Mouse (Mus musculus): Measurements from ENCODE around the gene Uqcc3. TPM values are rescaled to one million over a fixed set of nuclear protein-coding genes. Genes with fewer than 3 reads are reported as not detected.
A peak's percentile ranks its signal among the peaks of the same experiment; 100 is the strongest.

Gene Uqcc3
- polyA plus RNA-seq, 1 experiment from 2014 or later = 64.7 TPM

- Histone ChIP-seq H3K27ac (no peak overlapping the region), H3K36me3 (no peaks in the 10 kb centered on the region), H3K4me2 (replicated peaks) (no peak overlapping the region), H3K9ac (no peak overlapping the region), H3K4me3 (no peak overlapping the region), H3K9me3 (replicated peaks) (no peaks in the 10 kb centered on the region), H3K27me3 (no peaks in the 10 kb centered on the region), H3K4me1 (no peaks in the 10 kb centered on the region)
- WGBS = 80% methylated on average over 6 of the region's 6 CpGs
- ATAC-seq (ENCODE audit: low FRiP score) = no peak
These were observed 16.5 kb downstream of the Uqcc3 start for GRCm38 (mm10) chr19:8864265-8864664.

- Histone ChIP-seq H3K27ac (no peak overlapping the region), H3K36me3 (no peaks in the 10 kb centered on the region), H3K9ac (no peak overlapping the region), H3K4me1 (no peaks in the 10 kb centered on the region), H3K4me3 (no peak overlapping the region), H3K27me3 (no peaks in the 10 kb centered on the region), H3K4me2 (replicated peaks) (no peak overlapping the region), H3K9me3 (replicated peaks) (no peaks in the 10 kb centered on the region)
- ATAC-seq (ENCODE audit: low FRiP score) = no peak
- 30% methylated on average over 1 of the region's 1 CpGs for WGBS
These were observed 21.7 kb downstream of the Uqcc3 start for GRCm38 (mm10) chr19:8859018-8859417.

GRCm38 (mm10) chr19:8857689-8858088, 23.0 kb downstream of the Uqcc3 start:
- ATAC-seq (ENCODE audit: low FRiP score) = no peak
- WGBS = 38% methylated on average over 4 of the region's 4 CpGs
- Histone ChIP-seq H3K9ac (no peak overlapping the region), H3K9me3 (replicated peaks) (no peaks in the 10 kb centered on the region), H3K4me1 (no peaks in the 10 kb centered on the region), H3K27ac (no peak overlapping the region), H3K4me3 (no peak overlapping the region), H3K4me2 (replicated peaks) (no peak overlapping the region), H3K36me3 (no peaks in the 10 kb centered on the region), H3K27me3 (no peaks in the 10 kb centered on the region)

GRCm38 (mm10) chr19:8853117-8853516, 27.6 kb downstream of the Uqcc3 start:
- Histone ChIP-seq H3K36me3 (peaks cover 8% of the 10 kb centered on the region), H3K4me2 (replicated peaks) (no peak overlapping the region), H3K4me1 (no peaks in the 10 kb centered on the region), H3K27me3 (no peaks in the 10 kb centered on the region), H3K27ac (no peak overlapping the region), H3K9me3 (replicated peaks) (no peaks in the 10 kb centered on the region), H3K4me3 (no peak overlapping the region), H3K9ac (no peak overlapping the region)
- no peak for ATAC-seq (ENCODE audit: low FRiP score)
- 83% methylated on average over 3 of the region's 3 CpGs for WGBS

- Histone ChIP-seq H3K4me2 (replicated peaks) (no peak overlapping the region), H3K36me3 (peaks cover 15% of the 10 kb centered on the region), H3K27ac (no peak overlapping the region), H3K4me3 (no peak overlapping the region), H3K4me1 (no peaks in the 10 kb centered on the region), H3K27me3 (no peaks in the 10 kb centered on the region), H3K9me3 (replicated peaks) (no peaks in the 10 kb centered on the region), H3K9ac (no peak overlapping the region)
- WGBS = 67% methylated on average over 10 of the region's 10 CpGs
- no peak for ATAC-seq (ENCODE audit: low FRiP score)
These were observed 28.3 kb downstream of the Uqcc3 start for GRCm38 (mm10) chr19:8852236-8852928.

GRCm38 (mm10) chr19:8851639-8852038, 29.1 kb downstream of the Uqcc3 start:
- H3K36me3 ChIP-seq = peaks cover 22% of the 10 kb centered on the region
- ATAC-seq (ENCODE audit: low FRiP score) = no peak
- H3K9ac ChIP-seq = no peak overlapping the region
- 48% methylated on average over 7 of the region's 7 CpGs for WGBS
- no peak overlapping the region for H3K4me3 ChIP-seq
- H3K4me1 ChIP-seq = no peaks in the 10 kb centered on the region
- H3K27ac ChIP-seq = no peak overlapping the region
- H3K4me2 ChIP-seq (replicated peaks) = no peak overlapping the region
- H3K27me3 ChIP-seq = no peaks in the 10 kb centered on the region
- H3K9me3 ChIP-seq (replicated peaks) = no peaks in the 10 kb centered on the region

- peak within 1 kb of the TSS; percentile 27; the same call in 1 of the 2 replicates for H3K9ac ChIP-seq
- no peak for ATAC-seq (ENCODE audit: low FRiP score)
- no peak within 1 kb of the TSS for H3K4me2 ChIP-seq (replicated peaks)
- H3K27me3 ChIP-seq = no peaks in the 10 kb centered on the region
- no peaks in the 10 kb centered on the region for H3K4me1 ChIP-seq
- 29% methylated on average over 7 of the region's 7 CpGs for WGBS
- H3K36me3 ChIP-seq = peaks cover 34% of the 10 kb centered on the region
- no peak within 1 kb of the TSS for H3K4me3 ChIP-seq
- H3K9me3 ChIP-seq (replicated peaks) = no peaks in the 10 kb centered on the region
- H3K27ac ChIP-seq = 0 out of 2 replicates have a peak within 1 kb of the TSS, but pooled peaks have one; percentile 5
These were observed 30.3 kb downstream of the Uqcc3 start, which contains the start of gene Lrrn4cl for GRCm38 (mm10) chr19:8850402-8850901. Gene Lrrn4cl (plus strand): TSS chr19:8850768.

GRCm38 (mm10) chr19:8848356-8848755, 32.4 kb downstream of the Uqcc3 start:
- 81% methylated on average over 5 of the region's 5 CpGs for WGBS

GRCm38 (mm10) chr19:8844371-8845129, 36.2 kb downstream of the Uqcc3 start:
- H3K4me2 ChIP-seq (replicated peaks) = no peak overlapping the region
- no peak overlapping the region for H3K27ac ChIP-seq
- WGBS = 63% methylated on average over 5 of the region's 5 CpGs
- H3K4me3 ChIP-seq = no peak overlapping the region
- peaks cover 48% of the 10 kb centered on the region for H3K36me3 ChIP-seq
- H3K9ac ChIP-seq = no peak overlapping the region
- H3K9me3 ChIP-seq (replicated peaks) = no peaks in the 10 kb centered on the region
- H3K4me1 ChIP-seq = peaks cover 20% of the 10 kb centered on the region
- H3K27me3 ChIP-seq = no peaks in the 10 kb centered on the region
- ATAC-seq (ENCODE audit: low FRiP score) = no peak

More at GRCm38 (mm10) chr19:8848356-8848755, 32.4 kb downstream of the Uqcc3 start:
- Histone ChIP-seq H3K9me3 (replicated peaks) (no peaks in the 10 kb centered on the region), H3K4me2 (replicated peaks) (no peak overlapping the region), H3K27ac (no peak overlapping the region), H3K4me3 (no peak overlapping the region), H3K9ac (no peak overlapping the region), H3K27me3 (no peaks in the 10 kb centered on the region), H3K4me1 (no peaks in the 10 kb centered on the region), H3K36me3 (peaks cover 34% of the 10 kb centered on the region)
- no peak for ATAC-seq (ENCODE audit: low FRiP score)

- H3K9ac ChIP-seq = 0 out of 2 replicates have a peak overlapping the region, but pooled peaks have one; percentile 1
- no peak for ATAC-seq (ENCODE audit: low FRiP score)
- no peak overlapping the region for H3K27ac ChIP-seq
- H3K9me3 ChIP-seq (replicated peaks) = no peaks in the 10 kb centered on the region
- no peak overlapping the region for H3K4me3 ChIP-seq
- 87% methylated on average over 6 of the region's 6 CpGs for WGBS
- H3K4me1 ChIP-seq = peaks cover 26% of the 10 kb centered on the region
- H3K27me3 ChIP-seq = no peaks in the 10 kb centered on the region
- peaks cover 39% of the 10 kb centered on the region for H3K36me3 ChIP-seq
- H3K4me2 ChIP-seq (replicated peaks) = no peak overlapping the region
These were observed 37.8 kb downstream of the Uqcc3 start for GRCm38 (mm10) chr19:8842961-8843360.

- H3K9ac ChIP-seq = peak overlapping the region; percentile 84
These were observed 39.7 kb downstream of the Uqcc3 start for GRCm38 (mm10) chr19:8841012-8841411.

More at GRCm38 (mm10) chr19:8841012-8841411, 39.7 kb downstream of the Uqcc3 start:
- peak overlapping the region; percentile 45 for H3K4me3 ChIP-seq
- H3K4me1 ChIP-seq = peaks cover 29% of the 10 kb centered on the region
- no peaks in the 10 kb centered on the region for H3K27me3 ChIP-seq
- H3K27ac ChIP-seq = peak overlapping the region; percentile 98
- H3K36me3 ChIP-seq = peaks cover 24% of the 10 kb centered on the region
- ATAC-seq (ENCODE audit: low FRiP score) = no peak
- 90% methylated on average over 7 of the region's 7 CpGs for WGBS
- no peaks in the 10 kb centered on the region for H3K9me3 ChIP-seq (replicated peaks)
- H3K4me2 ChIP-seq (replicated peaks) = peak overlapping the region; percentile 75
